Mouse (Mus musculus): ENCODE measurements around the gene Mroh2a.

GRCm38 (mm10) chr1:88274371-88275077 is 47.7 kb downstream of the Mroh2a start:
- TF ChIP-seq POLR2A (IDR thresholded peaks at IDR 0.05; ENCODE audit: borderline replicate concordance, control insufficient read depth, low read depth, low read length) (no peak), CTCF (IDR thresholded peaks at IDR 0.05; ENCODE audit: control insufficient read depth, insufficient read depth, low read length) (no peak)
